Mouse (Mus musculus) liver, embryonic 15.5 days (tissue): ENCODE results near the gene Xcr1. TPM values are rescaled to one million over a fixed set of nuclear protein-coding genes. Genes with fewer than 3 reads are reported as not detected.

Experiments used
- ATAC-seq: fragments of 200-750 bp; cut with Nextera tagmentation; 2 replicates; pipeline ENCODE4 v1.8.0; 2017; ENCODE audit warnings: moderate number of reproducible peaks, mild to moderate bottlenecking, moderate library complexity; ENCODE audit not compliant: insufficient read depth
- H3K27ac ChIP-seq: fragments of 300-500 bp; sonication (generic); replicated peaks from 2 replicates; pipeline ENCODE4 v1.5.1; 2015; ENCODE audit warnings: mild to moderate bottlenecking, inconsistent platforms
- H3K27me3 ChIP-seq: fragments of 300-500 bp; sonication (generic); 2 replicates; pipeline ENCODE4 v1.6.1; 2015; ENCODE audit warnings: mild to moderate bottlenecking, inconsistent platforms
- H3K36me3 ChIP-seq: fragments of 300-500 bp; sonication (generic); replicated peaks from 2 replicates; pipeline ENCODE4 v1.6.1; 2015; ENCODE audit warnings: moderate library complexity, mild to moderate bottlenecking, inconsistent platforms
- H3K4me1 ChIP-seq: fragments of 300-500 bp; sonication (generic); replicated peaks from 2 replicates; pipeline ENCODE4 v1.6.1; 2015; ENCODE audit warnings: inconsistent platforms
- H3K4me2 ChIP-seq: fragments of 300-500 bp; sonication (generic); 2 replicates; pipeline ENCODE4 v1.6.1; 2015; ENCODE audit warnings: moderate library complexity, mild to moderate bottlenecking, inconsistent platforms
- H3K4me3 ChIP-seq: fragments of 300-500 bp; sonication (generic); replicated peaks from 2 replicates; pipeline ENCODE4 v1.5.1; 2015; ENCODE audit warnings: mild to moderate bottlenecking, inconsistent platforms
- H3K9ac ChIP-seq: fragments of 300-500 bp; sonication (generic); 2 replicates; pipeline ENCODE4 v1.6.1; 2015; ENCODE audit warnings: moderate library complexity, mild to moderate bottlenecking, inconsistent platforms
- H3K9me3 ChIP-seq: fragments of 300-500 bp; sonication (generic); replicated peaks from 2 replicates; pipeline ENCODE4 v1.6.1; 2016; ENCODE audit warnings: inconsistent platforms
- WGBS: fragments of 180-500 bp; shearing (Covaris S2); methylation state at CpG from one replicate; pipeline ENCODE4 v1.1.7; 2015; ENCODE audit warnings: mixed read lengths; ENCODE audit not compliant: insufficient replicate concordance; 5-methylcytosine and 5-hydroxymethylcytosine counted together
- polyA plus RNA-seq: library from polyadenylated mRNA; unstranded; fragments of >200 nt; fragmentation: Nextera tagmentation; extraction: Ambion mirVana; gene quantifications from 2 replicates; pipeline ENCODE4 v1.2.1, GENCODE M21; 2015

The Xcr1 gene
- polyA plus RNA-seq, 1 experiment from 2014 or later = 0.03 TPM

- H3K4me2 ChIP-seq = peak overlapping the region; percentile 89
- H3K9ac ChIP-seq = no peak overlapping the region
- no peak for ATAC-seq
- H3K4me1 ChIP-seq = peaks cover 47% of the 10 kb centered on the region
- no peaks in the 10 kb centered on the region for H3K27me3 ChIP-seq
- H3K27ac ChIP-seq = peak overlapping the region; percentile 91
- no peaks in the 10 kb centered on the region for H3K36me3 ChIP-seq
- WGBS = 61% methylated on average over 2 of the region's 2 CpGs
- H3K4me3 ChIP-seq = peak overlapping the region; percentile 95
- H3K9me3 ChIP-seq = no peaks in the 10 kb centered on the region
Observed at GRCm38 (mm10) chr9:123849976-123850695, 11.7 kb downstream of the Xcr1 start.

- peak; percentile 47 for ATAC-seq
- H3K27ac ChIP-seq = peak overlapping the region; percentile 68
Observed at GRCm38 (mm10) chr9:123846490-123846889, 15.3 kb downstream of the Xcr1 start.

GRCm38 (mm10) chr9:123845120-123845519, 16.7 kb downstream of the Xcr1 start:
- peaks cover 16% of the 10 kb centered on the region for H3K36me3 ChIP-seq
- peaks cover 42% of the 10 kb centered on the region for H3K4me1 ChIP-seq
- no peaks in the 10 kb centered on the region for H3K27me3 ChIP-seq
- peak overlapping the region; percentile 11 for H3K4me2 ChIP-seq
- no peaks in the 10 kb centered on the region for H3K9me3 ChIP-seq
- peak overlapping the region; percentile 75 for H3K27ac ChIP-seq
- ATAC-seq = peak; percentile 56
- 0 out of 2 replicates have a peak overlapping the region, but pooled peaks have one; percentile 1 for H3K9ac ChIP-seq
- no peak overlapping the region for H3K4me3 ChIP-seq
- WGBS = 23% methylated on average over 3 of the region's 3 CpGs

More at GRCm38 (mm10) chr9:123846490-123846889, 15.3 kb downstream of the Xcr1 start:
- Histone ChIP-seq H3K9me3 (no peaks in the 10 kb centered on the region), H3K9ac (no peak overlapping the region), H3K4me1 (peaks cover 52% of the 10 kb centered on the region), H3K4me3 (no peak overlapping the region), H3K36me3 (peaks cover 13% of the 10 kb centered on the region; the same call in 1 of the 2 replicates), H3K27me3 (no peaks in the 10 kb centered on the region), H3K4me2 (peak overlapping the region; percentile 34; the same call in 1 of the 2 replicates)
- 15% methylated on average over 1 of the region's 1 CpGs for WGBS

- Histone ChIP-seq H3K36me3 (peaks cover 23% of the 10 kb centered on the region), H3K4me2 (no peak overlapping the region), H3K27ac (peak overlapping the region; percentile 75), H3K27me3 (no peaks in the 10 kb centered on the region), H3K9me3 (no peaks in the 10 kb centered on the region), H3K9ac (no peak overlapping the region), H3K4me1 (peaks cover 35% of the 10 kb centered on the region), H3K4me3 (no peak overlapping the region)
- ATAC-seq = no peak
- 81% methylated on average over 3 of the region's 3 CpGs for WGBS
Observed at GRCm38 (mm10) chr9:123844468-123844867, 17.4 kb downstream of the Xcr1 start.

GRCm38 (mm10) chr9:123840243-123840642, 21.6 kb downstream of the Xcr1 start:
- no peak for ATAC-seq
- H3K9me3 ChIP-seq = no peaks in the 10 kb centered on the region
- H3K27me3 ChIP-seq = no peaks in the 10 kb centered on the region
- H3K4me3 ChIP-seq = no peak overlapping the region
- peaks cover 59% of the 10 kb centered on the region for H3K36me3 ChIP-seq
- H3K4me2 ChIP-seq = no peak overlapping the region
- peaks cover 10% of the 10 kb centered on the region for H3K4me1 ChIP-seq
- 0 out of 2 replicates have a peak overlapping the region, but pooled peaks have one; percentile 34 for H3K27ac ChIP-seq
- no peak overlapping the region for H3K9ac ChIP-seq
- 70% methylated on average over 6 of the region's 6 CpGs for WGBS

GRCm38 (mm10) chr9:123835851-123836250, 26.0 kb downstream of the Xcr1 start:
- 72% methylated on average over 3 of the region's 3 CpGs for WGBS
- no peak overlapping the region for H3K27ac ChIP-seq
- H3K36me3 ChIP-seq = peaks cover 77% of the 10 kb centered on the region
- no peak overlapping the region for H3K9ac ChIP-seq
- no peaks in the 10 kb centered on the region for H3K9me3 ChIP-seq
- no peak for ATAC-seq
- H3K27me3 ChIP-seq = no peaks in the 10 kb centered on the region
- no peak overlapping the region for H3K4me2 ChIP-seq
- no peak overlapping the region for H3K4me3 ChIP-seq
- no peaks in the 10 kb centered on the region for H3K4me1 ChIP-seq

GRCm38 (mm10) chr9:123828916-123829315, 32.9 kb downstream of the Xcr1 start:
- H3K27me3 ChIP-seq = no peaks in the 10 kb centered on the region
- no peaks in the 10 kb centered on the region for H3K9me3 ChIP-seq
- H3K36me3 ChIP-seq = peaks cover 84% of the 10 kb centered on the region
- H3K4me3 ChIP-seq = no peak overlapping the region
- H3K9ac ChIP-seq = no peak overlapping the region
- 79% methylated on average over 4 of the region's 4 CpGs for WGBS
- H3K27ac ChIP-seq = no peak overlapping the region
- ATAC-seq = no peak
- H3K4me2 ChIP-seq = no peak overlapping the region
- no peaks in the 10 kb centered on the region for H3K4me1 ChIP-seq

GRCm38 (mm10) chr9:123826631-123827030, 35.2 kb downstream of the Xcr1 start:
- no peaks in the 10 kb centered on the region for H3K4me1 ChIP-seq
- H3K36me3 ChIP-seq = peaks cover 94% of the 10 kb centered on the region
- H3K9ac ChIP-seq = no peak overlapping the region
- 67% methylated on average over 3 of the region's 3 CpGs for WGBS
- no peak overlapping the region for H3K4me2 ChIP-seq
- no peak overlapping the region for H3K4me3 ChIP-seq
- no peaks in the 10 kb centered on the region for H3K27me3 ChIP-seq
- ATAC-seq = no peak
- H3K9me3 ChIP-seq = no peaks in the 10 kb centered on the region
- H3K27ac ChIP-seq = no peak overlapping the region

GRCm38 (mm10) chr9:123818601-123819000, 43.2 kb downstream of the Xcr1 start:
- ATAC-seq = no peak
- no peaks in the 10 kb centered on the region for H3K27me3 ChIP-seq
- no peaks in the 10 kb centered on the region for H3K9me3 ChIP-seq
- H3K36me3 ChIP-seq = peaks cover 64% of the 10 kb centered on the region
- H3K27ac ChIP-seq = no peak overlapping the region
- 73% methylated on average over 2 of the region's 2 CpGs for WGBS
- H3K4me2 ChIP-seq = no peak overlapping the region
- no peak overlapping the region for H3K4me3 ChIP-seq
- no peaks in the 10 kb centered on the region for H3K4me1 ChIP-seq
- H3K9ac ChIP-seq = no peak overlapping the region

GRCm38 (mm10) chr9:123815996-123816395, 45.8 kb downstream of the Xcr1 start:
- H3K27ac ChIP-seq = no peak overlapping the region
- no peak overlapping the region for H3K4me3 ChIP-seq
- 72% methylated on average over 1 of the region's 1 CpGs for WGBS
- H3K4me1 ChIP-seq = no peaks in the 10 kb centered on the region
- peaks cover 48% of the 10 kb centered on the region for H3K36me3 ChIP-seq
- H3K9ac ChIP-seq = no peak overlapping the region
- H3K4me2 ChIP-seq = no peak overlapping the region
- no peaks in the 10 kb centered on the region for H3K9me3 ChIP-seq
- no peaks in the 10 kb centered on the region for H3K27me3 ChIP-seq
- no peak for ATAC-seq

- no peak overlapping the region for H3K9ac ChIP-seq
- H3K27ac ChIP-seq = no peak overlapping the region
- no peak for ATAC-seq
- H3K4me1 ChIP-seq = no peaks in the 10 kb centered on the region
- H3K4me3 ChIP-seq = no peak overlapping the region
- 59% methylated on average over 3 of the region's 3 CpGs for WGBS
- no peaks in the 10 kb centered on the region for H3K9me3 ChIP-seq
- no peak overlapping the region for H3K4me2 ChIP-seq
- no peaks in the 10 kb centered on the region for H3K27me3 ChIP-seq
- H3K36me3 ChIP-seq = peaks cover 47% of the 10 kb centered on the region
Observed at GRCm38 (mm10) chr9:123815444-123815843, 46.4 kb downstream of the Xcr1 start.
